Comparison of ENCODE assay signal across 8 mouse cellular contexts in the genomic region with DNA sequence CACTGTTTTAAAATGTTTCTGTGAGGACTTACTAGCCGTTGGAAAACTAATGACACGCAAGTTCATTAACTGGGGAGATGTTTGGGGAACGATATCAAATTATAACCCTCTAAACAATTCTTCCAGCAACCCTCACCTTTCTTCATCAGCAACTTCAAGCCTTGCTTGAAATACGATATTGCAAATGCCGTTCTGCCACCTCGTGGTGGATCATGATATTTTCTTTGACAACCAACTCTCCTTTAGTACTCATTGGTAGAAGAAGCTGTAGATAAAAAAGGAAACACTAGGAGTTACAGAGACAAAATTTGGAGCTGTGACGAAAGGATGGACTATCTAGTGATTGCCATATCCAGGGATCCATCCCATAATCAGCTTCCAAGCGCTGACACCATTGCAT.
A peak's percentile ranks its signal among the peaks of the same experiment; 100 is the strongest.
DNase-seq lines count a peak whose midpoint lies in the region; ATAC-seq lines count a peak whose summit lies in the region.

No protein-coding gene starts in this region.

- no peak overlapping the region for H3K4me2 ChIP-seq in liver, embryonic 13.5 days

- H3K36me3 ChIP-seq in liver, embryonic 13.5 days: no peaks in the 10 kb centered on the region

- ATAC-seq in liver, embryonic 13.5 days (ENCODE audit: low read depth): no peak
- no peak for ATAC-seq in erythroid progenitor cell, adult 5-6 weeks (replicated peaks; ENCODE audit: low FRiP score, poor library complexity, severe bottlenecking)

- no peaks in the 10 kb centered on the region for H3K4me1 ChIP-seq in liver, embryonic 13.5 days (replicated peaks)

- DNase-seq in B cell, adult 2 months: peak; percentile 1 to 14
- peak; percentile 72 for DNase-seq in NIH3T3 (ENCODE audit: low read depth)
- peak; percentile 51 to 83 for DNase-seq in cerebellum, postnatal 25 days
- peak; percentile 17 for DNase-seq in gastrocnemius, postnatal 14 days
- DNase-seq in kidney, postnatal 14 days: peak; percentile 72
- DNase-seq in liver, embryonic 13.5 days: peak; percentile 9
- DNase-seq in retina, adult 2 months (ENCODE audit: low read depth, low spot score): peak; percentile 28

- H3K27ac ChIP-seq in liver, embryonic 13.5 days: no peak overlapping the region

- intact Hi-C loops in gastrocnemius, postnatal 14 days (cut with DNase I; ENCODE audit: low total_unique reads): no loop called here

- no peaks in the 10 kb centered on the region for H3K9me3 ChIP-seq in liver, embryonic 13.5 days (replicated peaks)

- H3K4me3 ChIP-seq in liver, embryonic 13.5 days (replicated peaks): no peak overlapping the region

- no peaks in the 10 kb centered on the region for H3K27me3 ChIP-seq in liver, embryonic 13.5 days

- 23% methylated on average over 8 of the region's 8 CpGs for WGBS in liver, embryonic 13.5 days (ENCODE audit: insufficient replicate concordance)

- H3K9ac ChIP-seq in liver, embryonic 13.5 days: no peak overlapping the region

Comparison
In these comparisons a context has a peak if more than half of its experiments do, and no peak if none do; other contexts are left out.
1. DNase-seq: peak in every context shown above with its lines; median percentile 72 in NIH3T3; 72 in kidney, postnatal 14 days; 67 in cerebellum, postnatal 25 days; 28 in retina, adult 2 months; 17 in gastrocnemius, postnatal 14 days; 9 in liver, embryonic 13.5 days; 8 in B cell, adult 2 months.